Mouse (Mus musculus) spleen, adult 12 weeks (tissue): Measurements from ENCODE around the gene Tmem207.
"Not testable (repeated sequence)": the region's sequence is repeated elsewhere in the genome, so short reads cannot be mapped to it uniquely, and the experiment has no call there.

Source experiments
- DNase-seq: peaks from one replicate; pipeline ENCODE4 v3.0.0; 2022; ENCODE audit warnings: low spot score

Tmem207 gene

GRCm38 (mm10) chr16:26526669-26527068 is at the start of gene Tmem207:
Tmem207 (minus strand) TSS chr16:26526769.
- no peak for DNase-seq

GRCm38 (mm10) chr16:26574173-26574572 is 47.6 kb upstream of the Tmem207 start:
- no peak for DNase-seq

GRCm38 (mm10) chr16:26571836-26572235 is 45.3 kb upstream of the Tmem207 start:
- DNase-seq, result no peak

GRCm38 (mm10) chr16:26569387-26569978 is 42.9 kb upstream of the Tmem207 start:
- no peak for DNase-seq

GRCm38 (mm10) chr16:26562771-26563170 is 36.2 kb upstream of the Tmem207 start:
- no peak for DNase-seq

- DNase-seq, result no peak
These were observed 35.2 kb upstream of the Tmem207 start for GRCm38 (mm10) chr16:26561743-26562142.

- DNase-seq, result no peak
These were observed 32.2 kb upstream of the Tmem207 start for GRCm38 (mm10) chr16:26558797-26559196.

GRCm38 (mm10) chr16:26552234-26552633 is 25.7 kb upstream of the Tmem207 start:
- no peak for DNase-seq

- DNase-seq, result no peak
These were observed 22.7 kb upstream of the Tmem207 start for GRCm38 (mm10) chr16:26549221-26549620.

- no peak for DNase-seq
These were observed 20.3 kb upstream of the Tmem207 start for GRCm38 (mm10) chr16:26546879-26547206.

GRCm38 (mm10) chr16:26546170-26546878 is 19.8 kb upstream of the Tmem207 start:
- no peak for DNase-seq

GRCm38 (mm10) chr16:26532287-26532686 is 5.7 kb upstream of the Tmem207 start:
- DNase-seq, result no peak

- no peak for DNase-seq
These were observed 3.9 kb upstream of the Tmem207 start for GRCm38 (mm10) chr16:26530451-26530850.

GRCm38 (mm10) chr16:26527931-26528666 is 1.5 kb upstream of the Tmem207 start:
- no peak for DNase-seq

GRCm38 (mm10) chr16:26525832-26526231 is 737 bp downstream of the Tmem207 start:
- DNase-seq, result no peak

GRCm38 (mm10) chr16:26519596-26519995 is 7.0 kb downstream of the Tmem207 start:
- DNase-seq, result no peak

GRCm38 (mm10) chr16:26504961-26505360 is 21.6 kb downstream of the Tmem207 start:
- no peak for DNase-seq

GRCm38 (mm10) chr16:26500738-26501137 is 25.8 kb downstream of the Tmem207 start:
- DNase-seq, result no peak

GRCm38 (mm10) chr16:26499705-26500104 is 26.9 kb downstream of the Tmem207 start:
- DNase-seq, result not testable (repeated sequence)

- DNase-seq, result no peak
These were observed 30.8 kb downstream of the Tmem207 start for GRCm38 (mm10) chr16:26495721-26496120.

GRCm38 (mm10) chr16:26471254-26471653 is 55.3 kb downstream of the Tmem207 start:
- DNase-seq, result no peak

GRCm38 (mm10) chr16:26466535-26466934 is 60.0 kb downstream of the Tmem207 start:
- no peak for DNase-seq

- DNase-seq, result no peak
These were observed 63.7 kb downstream of the Tmem207 start, which contains the start of gene Cldn16 for GRCm38 (mm10) chr16:26462835-26463234. Cldn16 (plus strand) TSS chr16:26463135.
